Comparison of ENCODE assay signal across 8 mouse cellular contexts in genomic region chr8:47354523-47355168, GRCm38 (mm10).
DNase-seq lines count a peak whose midpoint lies in the region.

No protein-coding gene starts in this region.

- intact Hi-C loops in left cerebral cortex, postnatal 14 days (cut with DNase I) = no loop called here
- intact Hi-C loops in heart, postnatal 10 days (cut with DNase I) = loop anchor here (5.0 kb wide), 1 partner anchor 67 kb away; no protein-coding TSS in a partner anchor

- peak; percentile 42 for DNase-seq in adrenal gland, adult 2 months
- no peak for DNase-seq in adrenal gland, adult 8-10 months
- DNase-seq in left cerebral cortex, postnatal 14 days (ENCODE audit: low spot score in 2 of 2) = peak; percentile 44 to 45
- no peak for DNase-seq in left cerebral cortex, adult 8-10 months (ENCODE audit: low spot score in 2 of 2)
- peak; percentile 47 to 57 for DNase-seq in heart, postnatal 10 days
- DNase-seq in lung, postnatal 14 days = peak; percentile 70
- DNase-seq in adipocyte (ENCODE audit: low spot score) = no peak
- DNase-seq in layer of hippocampus, postnatal 36 days = no peak

Comparison
In these comparisons a context has a peak if more than half of its experiments do, and no peak if none do; other contexts are left out.
1. DNase-seq: peak in adrenal gland, adult 2 months (single experiment), left cerebral cortex, postnatal 14 days (2 of 2), heart, postnatal 10 days (2 of 2) and lung, postnatal 14 days (single experiment); none in adrenal gland, adult 8-10 months (single experiment), left cerebral cortex, adult 8-10 months (0 of 2), adipocyte (single experiment) and layer of hippocampus, postnatal 36 days (0 of 2).